Mouse (Mus musculus) embryonic facial prominence, embryonic 13.5 days (tissue): ENCODE measurements at regions not wholly inside any gene's neighbourhood (a gene's known extent, or its start where the extent isn't known, plus 50 kb on each side); places are given as distances from the start of the nearest gene placed in this dataset.
A peak's percentile ranks its signal among the peaks of the same experiment; 100 is the strongest.

Experiments used
- ATAC-seq: fragments of 200-750 bp; cut with Nextera tagmentation; 2 replicates; pipeline ENCODE4 v1.8.0; 2017; ENCODE audit warnings: low read depth; ENCODE audit not compliant: insufficient number of reproducible peaks, insufficient read depth, low FRiP score, low TSS enrichment
- H3K27ac ChIP-seq: fragments of 300-500 bp; sonication (generic); 2 replicates; pipeline ENCODE4 v1.5.1; 2015; ENCODE audit warnings: moderate library complexity, mild to moderate bottlenecking, inconsistent platforms
- H3K27me3 ChIP-seq: fragments of 300-500 bp; sonication (generic); 2 replicates; pipeline ENCODE4 v1.6.1; 2015; ENCODE audit warnings: mild to moderate bottlenecking, inconsistent platforms
- H3K36me3 ChIP-seq: fragments of 300-500 bp; sonication (generic); 2 replicates; pipeline ENCODE4 v1.6.1; 2015; ENCODE audit warnings: mild to moderate bottlenecking, inconsistent platforms
- H3K4me1 ChIP-seq: fragments of 300-500 bp; sonication (generic); 2 replicates; pipeline ENCODE4 v1.6.1; 2015; ENCODE audit warnings: inconsistent platforms
- H3K4me2 ChIP-seq: fragments of 300-500 bp; sonication (generic); 2 replicates; pipeline ENCODE4 v1.6.1; 2015; ENCODE audit warnings: moderate library complexity, mild to moderate bottlenecking, inconsistent platforms
- H3K4me3 ChIP-seq: fragments of 300-500 bp; sonication (generic); 2 replicates; pipeline ENCODE4 v1.5.1; 2015; ENCODE audit warnings: mild to moderate bottlenecking, inconsistent platforms
- H3K9ac ChIP-seq: fragments of 300-500 bp; sonication (generic); 2 replicates; pipeline ENCODE4 v1.6.1; 2015; ENCODE audit warnings: mild to moderate bottlenecking, inconsistent platforms
- H3K9me3 ChIP-seq: fragments of 300-500 bp; sonication (generic); 2 replicates; pipeline ENCODE4 v1.6.1; 2016; ENCODE audit warnings: inconsistent platforms
- WGBS: fragments of 180-500 bp; shearing (Covaris S2); methylation state at CpG from one replicate; pipeline ENCODE4 v1.1.7; 2015; ENCODE audit warnings: mixed read lengths; 5-methylcytosine and 5-hydroxymethylcytosine counted together

- Histone ChIP-seq H3K9ac (no peak overlapping the region), H3K4me3 (no peak overlapping the region), H3K4me2 (no peak overlapping the region), H3K9me3 (no peaks in the 10 kb centered on the region), H3K27ac (no peak overlapping the region), H3K27me3 (no peaks in the 10 kb centered on the region), H3K36me3 (no peaks in the 10 kb centered on the region), H3K4me1 (no peaks in the 10 kb centered on the region)
- no peak for ATAC-seq
Observed at GRCm38 (mm10) chr1:119364901-119365300, 57.1 kb downstream of the Inhbb start.

GRCm38 (mm10) chr1:119358096-119358495 is 64.0 kb downstream of the Inhbb start:
- H3K4me1 ChIP-seq = no peaks in the 10 kb centered on the region
- no peak overlapping the region for H3K4me2 ChIP-seq
- no peaks in the 10 kb centered on the region for H3K36me3 ChIP-seq
- no peaks in the 10 kb centered on the region for H3K27me3 ChIP-seq
- WGBS = 96% methylated on average over 1 of the region's 1 CpGs
- no peak overlapping the region for H3K27ac ChIP-seq
- no peaks in the 10 kb centered on the region for H3K9me3 ChIP-seq
- no peak for ATAC-seq
- H3K9ac ChIP-seq = no peak overlapping the region
- no peak overlapping the region for H3K4me3 ChIP-seq

- H3K27ac ChIP-seq = no peak overlapping the region
- H3K27me3 ChIP-seq = no peaks in the 10 kb centered on the region
- WGBS = 33% methylated on average over 1 of the region's 1 CpGs
- H3K36me3 ChIP-seq = no peaks in the 10 kb centered on the region
- H3K4me2 ChIP-seq = no peak overlapping the region
- H3K4me1 ChIP-seq = no peaks in the 10 kb centered on the region
- no peak for ATAC-seq
- H3K9me3 ChIP-seq = no peaks in the 10 kb centered on the region
- no peak overlapping the region for H3K4me3 ChIP-seq
- no peak overlapping the region for H3K9ac ChIP-seq
Observed at GRCm38 (mm10) chr1:119356916-119357315, 65.1 kb downstream of the Inhbb start.

DNA sequence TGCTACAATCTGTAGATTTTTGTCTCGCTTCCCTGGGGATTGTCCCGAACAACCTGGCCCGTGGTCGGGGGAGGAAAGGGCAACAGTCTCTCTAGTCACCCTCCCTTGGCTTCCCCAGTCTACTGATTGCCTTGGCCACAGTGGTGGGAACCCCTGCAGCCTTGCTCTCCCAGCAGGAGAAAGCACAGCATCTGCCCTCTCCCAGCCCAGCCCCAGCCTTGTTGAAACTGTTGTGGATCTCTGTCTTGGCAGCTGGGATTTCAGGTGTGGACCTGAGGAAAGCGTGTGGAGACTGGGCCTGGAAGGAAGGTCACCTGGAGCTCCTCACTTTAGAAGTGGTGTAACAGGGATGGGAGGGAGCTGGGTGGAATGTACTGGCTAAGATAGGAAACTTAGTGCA is 66.6 kb downstream of the Inhbb start:
- Histone ChIP-seq H3K27me3 (no peaks in the 10 kb centered on the region), H3K36me3 (no peaks in the 10 kb centered on the region), H3K4me2 (no peak overlapping the region), H3K9me3 (no peaks in the 10 kb centered on the region), H3K4me3 (no peak overlapping the region), H3K9ac (no peak overlapping the region), H3K27ac (no peak overlapping the region), H3K4me1 (no peaks in the 10 kb centered on the region)
- WGBS = 77% methylated on average over 5 of the region's 5 CpGs
- no peak for ATAC-seq

GRCm38 (mm10) chr1:119351567-119351966 is 70.5 kb downstream of the Inhbb start:
- WGBS = 86% methylated on average over 8 of the region's 8 CpGs

GRCm38 (mm10) chr1:119350846-119351245 is 71.2 kb downstream of the Inhbb start:
- Histone ChIP-seq H3K4me1 (peaks cover 14% of the 10 kb centered on the region), H3K27me3 (no peaks in the 10 kb centered on the region), H3K4me3 (no peak overlapping the region), H3K27ac (no peak overlapping the region), H3K36me3 (no peaks in the 10 kb centered on the region), H3K4me2 (no peak overlapping the region), H3K9me3 (no peaks in the 10 kb centered on the region), H3K9ac (no peak overlapping the region)
- no peak for ATAC-seq
- WGBS = 90% methylated on average over 4 of the region's 4 CpGs

More at GRCm38 (mm10) chr1:119351567-119351966, 70.5 kb downstream of the Inhbb start:
- H3K4me1 ChIP-seq = peaks cover 14% of the 10 kb centered on the region
- no peaks in the 10 kb centered on the region for H3K36me3 ChIP-seq
- no peaks in the 10 kb centered on the region for H3K9me3 ChIP-seq
- no peak overlapping the region for H3K9ac ChIP-seq
- no peak overlapping the region for H3K4me2 ChIP-seq
- H3K27ac ChIP-seq = no peak overlapping the region
- H3K27me3 ChIP-seq = no peaks in the 10 kb centered on the region
- no peak for ATAC-seq
- H3K4me3 ChIP-seq = no peak overlapping the region

DNA sequence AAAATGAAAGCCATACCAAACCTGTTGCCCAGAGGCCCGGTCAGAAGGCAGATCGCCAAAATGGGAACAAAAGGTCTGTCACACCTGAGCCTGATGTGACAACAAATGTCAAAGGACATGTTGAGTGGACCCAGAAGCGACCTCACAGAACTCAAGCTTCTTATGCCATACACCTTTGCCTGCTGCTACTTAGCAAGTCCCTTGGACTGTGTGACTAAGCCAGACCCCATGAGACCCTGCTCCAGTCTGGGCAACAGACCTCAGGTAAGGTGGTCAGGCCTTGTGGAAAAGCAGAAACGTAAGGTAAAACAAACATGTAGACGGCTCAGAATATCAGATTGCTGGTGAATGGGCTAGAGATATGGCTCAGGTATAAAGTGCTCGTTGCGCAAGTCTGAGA is 71.8 kb downstream of the Inhbb start:
- WGBS = 86% methylated on average over 7 of the region's 7 CpGs
- H3K4me1 ChIP-seq = peaks cover 14% of the 10 kb centered on the region
- H3K4me3 ChIP-seq = no peak overlapping the region
- no peaks in the 10 kb centered on the region for H3K9me3 ChIP-seq
- H3K9ac ChIP-seq = no peak overlapping the region
- H3K27ac ChIP-seq = no peak overlapping the region
- no peaks in the 10 kb centered on the region for H3K36me3 ChIP-seq
- no peak overlapping the region for H3K4me2 ChIP-seq
- H3K27me3 ChIP-seq = no peaks in the 10 kb centered on the region
- ATAC-seq = no peak

- no peak for ATAC-seq
Observed at GRCm38 (mm10) chr1:119348456-119349208, 73.4 kb downstream of the Inhbb start.

GRCm38 (mm10) chr1:119347749-119348148 is 74.3 kb downstream of the Inhbb start:
- peaks cover 14% of the 10 kb centered on the region for H3K4me1 ChIP-seq
- no peaks in the 10 kb centered on the region for H3K9me3 ChIP-seq
- no peak for ATAC-seq
- H3K27me3 ChIP-seq = no peaks in the 10 kb centered on the region
- H3K36me3 ChIP-seq = no peaks in the 10 kb centered on the region
- H3K4me3 ChIP-seq = no peak overlapping the region
- H3K27ac ChIP-seq = no peak overlapping the region
- H3K9ac ChIP-seq = no peak overlapping the region
- 83% methylated on average over 1 of the region's 1 CpGs for WGBS
- no peak overlapping the region for H3K4me2 ChIP-seq

More at GRCm38 (mm10) chr1:119348456-119349208, 73.4 kb downstream of the Inhbb start:
- Histone ChIP-seq H3K4me3 (no peak overlapping the region), H3K27me3 (no peaks in the 10 kb centered on the region), H3K9ac (no peak overlapping the region), H3K27ac (peak overlapping the region; percentile 79), H3K4me1 (peaks cover 14% of the 10 kb centered on the region), H3K36me3 (no peaks in the 10 kb centered on the region), H3K4me2 (peak overlapping the region; percentile 36), H3K9me3 (no peaks in the 10 kb centered on the region)
- WGBS = 11% methylated on average over 18 of the region's 18 CpGs

DNA sequence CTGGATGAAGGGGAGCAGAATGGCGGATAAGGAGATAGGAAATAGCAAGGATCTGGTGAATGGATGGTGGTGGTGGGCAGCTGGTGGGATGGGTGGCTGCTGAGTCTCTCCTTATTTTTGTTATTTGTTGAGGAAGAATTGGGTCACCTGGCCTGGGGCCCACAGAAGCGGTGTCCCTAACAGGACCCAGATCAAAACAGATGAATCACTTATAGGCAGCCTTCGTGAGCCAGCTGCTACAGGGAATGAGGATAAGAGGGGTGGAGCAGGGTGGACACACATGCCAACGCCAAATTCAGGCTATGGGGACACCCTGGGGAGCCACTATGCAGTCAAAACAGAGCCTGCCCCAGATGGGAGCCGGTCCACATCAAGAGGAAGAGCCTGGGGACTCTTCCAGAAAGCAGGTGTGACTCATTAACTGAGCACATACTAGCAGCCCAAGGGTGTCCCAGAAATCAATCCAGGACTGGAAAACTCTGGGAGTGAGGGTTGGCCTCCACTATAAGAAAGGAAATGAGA is 75.4 kb downstream of the Inhbb start:
- no peak overlapping the region for H3K4me2 ChIP-seq
- WGBS = 72% methylated on average over 5 of the region's 5 CpGs
- H3K9ac ChIP-seq = no peak overlapping the region
- no peaks in the 10 kb centered on the region for H3K36me3 ChIP-seq
- H3K9me3 ChIP-seq = no peaks in the 10 kb centered on the region
- H3K4me1 ChIP-seq = peaks cover 14% of the 10 kb centered on the region
- no peak overlapping the region for H3K27ac ChIP-seq
- H3K4me3 ChIP-seq = no peak overlapping the region
- H3K27me3 ChIP-seq = no peaks in the 10 kb centered on the region
- no peak for ATAC-seq

DNA sequence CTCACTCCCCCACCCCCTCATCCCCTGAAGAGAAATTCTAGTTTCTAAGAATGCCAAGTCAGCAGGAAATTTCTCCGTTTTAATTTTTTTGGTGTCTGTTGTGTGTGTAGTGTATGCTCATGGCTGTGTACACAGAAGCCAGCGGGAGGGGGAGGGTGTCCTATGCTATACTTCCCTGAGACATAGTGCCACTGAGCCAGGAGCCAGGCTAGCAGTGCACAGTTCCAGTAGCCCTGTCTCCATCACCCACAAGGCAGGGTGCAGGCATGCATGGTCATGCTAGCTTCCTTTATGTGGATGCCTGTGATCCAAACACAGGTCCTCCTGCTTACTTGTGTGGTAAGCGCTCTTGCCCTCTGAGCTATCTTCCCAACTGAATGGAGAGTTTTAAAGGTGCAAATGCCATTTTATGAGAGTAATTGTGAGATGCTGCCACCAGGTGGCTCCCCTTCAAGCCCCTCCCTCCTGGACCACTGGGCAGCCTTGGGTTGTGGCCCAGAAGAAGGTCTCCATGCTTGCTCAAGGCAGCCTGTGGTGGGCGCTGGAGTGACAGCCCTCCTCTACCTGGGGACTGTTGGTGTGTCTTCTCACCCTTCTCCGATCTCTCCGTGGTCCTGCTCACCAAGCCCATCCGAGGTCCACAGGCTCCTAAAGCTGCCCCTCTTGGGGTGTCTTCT is 76.8 kb downstream of the Inhbb start:
- Histone ChIP-seq H3K9ac (no peak overlapping the region), H3K4me1 (peaks cover 14% of the 10 kb centered on the region), H3K4me2 (no peak overlapping the region), H3K27ac (no peak overlapping the region), H3K9me3 (no peaks in the 10 kb centered on the region), H3K36me3 (no peaks in the 10 kb centered on the region), H3K4me3 (no peak overlapping the region), H3K27me3 (no peaks in the 10 kb centered on the region)
- WGBS = 63% methylated on average over 7 of the region's 7 CpGs
- ATAC-seq = no peak

DNA sequence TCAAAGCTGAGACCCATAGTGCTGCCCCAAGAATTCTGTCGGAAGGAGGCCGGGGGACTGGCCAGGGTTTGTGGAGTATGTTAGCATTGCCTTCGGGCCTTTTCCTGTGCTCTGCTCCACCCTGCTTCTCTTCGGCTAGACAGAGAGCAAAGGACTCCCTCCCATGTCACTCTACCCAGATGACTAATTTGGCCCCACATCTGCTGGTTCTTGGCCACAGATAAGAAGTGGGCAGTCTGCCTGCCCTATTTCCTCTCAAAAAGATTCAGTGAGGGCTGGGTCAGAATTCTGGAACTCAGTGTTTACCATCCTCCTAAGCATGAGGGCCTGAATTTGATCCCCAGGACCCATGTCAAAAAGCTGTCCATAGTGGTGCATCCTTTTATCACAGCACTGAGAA is 78.0 kb downstream of the Inhbb start:
- no peak for ATAC-seq

More for the DNA sequence above, 78.0 kb downstream of the Inhbb start:
- WGBS = 67% methylated on average over 4 of the region's 4 CpGs
- no peak overlapping the region for H3K27ac ChIP-seq
- H3K4me3 ChIP-seq = no peak overlapping the region
- H3K27me3 ChIP-seq = no peaks in the 10 kb centered on the region
- no peak overlapping the region for H3K4me2 ChIP-seq
- H3K36me3 ChIP-seq = no peaks in the 10 kb centered on the region
- H3K4me1 ChIP-seq = peaks cover 10% of the 10 kb centered on the region
- no peaks in the 10 kb centered on the region for H3K9me3 ChIP-seq
- H3K9ac ChIP-seq = no peak overlapping the region
